Mouse (Mus musculus) hindbrain, embryonic 16.5 days (tissue): Measurements from ENCODE around the gene Lgi4. TPM values are rescaled to one million over a fixed set of nuclear protein-coding genes. Genes with fewer than 3 reads are reported as not detected.

Experiments
- ATAC-seq: fragments of 200-750 bp; cut with Nextera tagmentation; 2 replicates; pipeline ENCODE4 v1.8.0; 2017; ENCODE audit warnings: moderate TSS enrichment, moderate library complexity
- H3K27ac ChIP-seq: fragments of 300-500 bp; sonication (generic); 2 replicates; pipeline ENCODE4 v1.5.1; 2014; ENCODE audit warnings: low read depth, mild to moderate bottlenecking, control low read depth, low read length, moderate library complexity
- H3K27me3 ChIP-seq: fragments of 300-500 bp; sonication (generic); replicated peaks from 2 replicates; pipeline ENCODE4 v1.6.1; 2014; ENCODE audit warnings: low read length; ENCODE audit not compliant: control insufficient read depth, insufficient read depth
- H3K36me3 ChIP-seq: fragments of 300-500 bp; sonication (generic); 2 replicates; pipeline ENCODE4 v1.6.1; 2014; ENCODE audit warnings: mild to moderate bottlenecking, low read length, moderate library complexity, mixed read lengths; ENCODE audit not compliant: control insufficient read depth, insufficient read depth
- H3K4me1 ChIP-seq: fragments of 300-500 bp; sonication (generic); 2 replicates; pipeline ENCODE4 v1.6.1; 2014; ENCODE audit warnings: low read depth, low read length; ENCODE audit not compliant: control insufficient read depth, insufficient read depth
- H3K4me2 ChIP-seq: fragments of 300-500 bp; sonication (generic); 2 replicates; pipeline ENCODE4 v1.6.1; 2014; ENCODE audit warnings: mild to moderate bottlenecking, low read length, control low read depth, moderate library complexity
- H3K4me3 ChIP-seq: fragments of 300-500 bp; sonication (generic); 2 replicates; pipeline ENCODE4 v1.5.1; 2014; ENCODE audit warnings: mild to moderate bottlenecking, low read length, control low read depth, moderate library complexity
- H3K9ac ChIP-seq: fragments of 300-500 bp; sonication (generic); 2 replicates; pipeline ENCODE4 v1.6.1; 2014; ENCODE audit warnings: low read depth, mild to moderate bottlenecking, control low read depth, low read length, moderate library complexity
- H3K9me3 ChIP-seq: fragments of 300-500 bp; sonication (generic); 2 replicates; pipeline ENCODE4 v1.6.1; 2014; ENCODE audit warnings: mild to moderate bottlenecking, low read length, moderate library complexity; ENCODE audit not compliant: control insufficient read depth
- WGBS: fragments of 180-500 bp; shearing (Covaris S2); extraction: QIAGEN DNeasy Blood & Tissue Kit; methylation state at CpG from one replicate; pipeline ENCODE4 v1.1.7; 2014; 5-methylcytosine and 5-hydroxymethylcytosine counted together
- polyA plus RNA-seq: library from polyadenylated mRNA; unstranded; fragments of >200 nt; fragmentation: Nextera tagmentation; extraction: Ambion mirVana; gene quantifications from 2 replicates; pipeline ENCODE4 v1.2.1, GENCODE M21; 2015

The Lgi4 gene
- polyA plus RNA-seq, 1 experiment from 2014 or later: 0.65 TPM

GRCm38 (mm10) chr7:31050487-31050886 lies 8.7 kb upstream of the Lgi4 start:
- 0 out of 2 replicates have a peak, but pooled peaks have one; percentile 0 for ATAC-seq
- Histone ChIP-seq H3K27ac (peak overlapping the region; percentile 68), H3K9ac (peak overlapping the region; percentile 71), H3K9me3 (no peaks in the 10 kb centered on the region), H3K4me1 (peaks cover 33% of the 10 kb centered on the region), H3K36me3 (no peaks in the 10 kb centered on the region), H3K4me2 (peak overlapping the region; percentile 66), H3K27me3 (peaks cover 19% of the 10 kb centered on the region), H3K4me3 (peak overlapping the region; percentile 52)
- 2% methylated on average over 6 of the region's 6 CpGs for WGBS

- peaks cover 33% of the 10 kb centered on the region for H3K4me1 ChIP-seq
- peak overlapping the region; percentile 59 for H3K27ac ChIP-seq
- no peaks in the 10 kb centered on the region for H3K36me3 ChIP-seq
- peak; percentile 23 for ATAC-seq
- H3K4me2 ChIP-seq: peak overlapping the region; percentile 66
- 2% methylated on average over 9 of the region's 9 CpGs for WGBS
- peak overlapping the region; percentile 52 for H3K4me3 ChIP-seq
- no peaks in the 10 kb centered on the region for H3K9me3 ChIP-seq
- H3K27me3 ChIP-seq: peaks cover 19% of the 10 kb centered on the region
- H3K9ac ChIP-seq: peak overlapping the region; percentile 71
Observed at GRCm38 (mm10) chr7:31050921-31051320, 8.2 kb upstream of the Lgi4 start.

GRCm38 (mm10) chr7:31051321-31052021 lies 7.7 kb upstream of the Lgi4 start, which contains the start of gene Fxyd7:
Gene Fxyd7, minus strand, starts transcription at chr7:31051467.
- no peaks in the 10 kb centered on the region for H3K36me3 ChIP-seq
- WGBS: 2% methylated on average over 20 of the region's 28 CpGs
- peak within 1 kb of the TSS; percentile 52 for H3K4me3 ChIP-seq
- H3K4me1 ChIP-seq: peaks cover 33% of the 10 kb centered on the region
- peak within 1 kb of the TSS; percentile 71 for H3K9ac ChIP-seq
- H3K27ac ChIP-seq: peak within 1 kb of the TSS; percentile 68
- peaks cover 19% of the 10 kb centered on the region for H3K27me3 ChIP-seq
- no peaks in the 10 kb centered on the region for H3K9me3 ChIP-seq
- peak; percentile 53 for ATAC-seq
- H3K4me2 ChIP-seq: peak within 1 kb of the TSS; percentile 66

DNA sequence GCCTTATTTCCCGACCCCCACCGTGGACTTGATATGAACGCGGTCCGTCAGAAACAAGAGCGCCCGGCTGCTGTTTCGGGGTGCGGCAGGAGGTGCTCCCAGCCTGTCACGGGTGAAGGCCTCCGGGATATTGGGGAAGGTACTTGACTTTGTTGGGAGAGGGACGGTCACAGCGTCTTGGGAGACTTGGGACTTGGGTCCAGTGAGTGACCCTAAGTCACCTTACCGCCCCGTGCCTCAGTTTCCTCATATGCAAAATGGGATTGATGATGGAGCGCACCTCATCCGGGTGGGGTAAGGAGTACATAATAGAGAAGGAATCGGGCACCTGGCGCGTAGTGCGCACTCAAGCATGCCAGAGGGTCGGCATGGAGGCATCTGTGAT lies 6.9 kb upstream of the Lgi4 start:
- no peak for ATAC-seq
- Histone ChIP-seq H3K9ac (peak overlapping the region; percentile 41), H3K4me1 (peaks cover 33% of the 10 kb centered on the region), H3K9me3 (no peaks in the 10 kb centered on the region), H3K4me2 (peak overlapping the region; percentile 66), H3K27ac (no peak overlapping the region), H3K4me3 (peak overlapping the region; percentile 21), H3K27me3 (peaks cover 19% of the 10 kb centered on the region), H3K36me3 (no peaks in the 10 kb centered on the region)
- 3% methylated on average over 22 of the region's 22 CpGs for WGBS

- Histone ChIP-seq H3K4me1 (peaks cover 33% of the 10 kb centered on the region), H3K4me2 (peak overlapping the region; percentile 66), H3K9ac (peak overlapping the region; percentile 41), H3K27me3 (peaks cover 19% of the 10 kb centered on the region), H3K36me3 (no peaks in the 10 kb centered on the region), H3K27ac (no peak overlapping the region), H3K9me3 (no peaks in the 10 kb centered on the region), H3K4me3 (peak overlapping the region; percentile 21)
- ATAC-seq: peak; percentile 15; the same call in 1 of the 2 replicates
- 2% methylated on average over 33 of the region's 34 CpGs for WGBS
Observed at GRCm38 (mm10) chr7:31052636-31053434, 6.3 kb upstream of the Lgi4 start.

GRCm38 (mm10) chr7:31053882-31054447 lies 5.2 kb upstream of the Lgi4 start:
- no peaks in the 10 kb centered on the region for H3K9me3 ChIP-seq
- WGBS: 27% methylated on average over 10 of the region's 10 CpGs
- no peaks in the 10 kb centered on the region for H3K36me3 ChIP-seq
- no peak overlapping the region for H3K9ac ChIP-seq
- H3K4me2 ChIP-seq: no peak overlapping the region
- peaks cover 33% of the 10 kb centered on the region for H3K4me1 ChIP-seq
- H3K4me3 ChIP-seq: no peak overlapping the region
- H3K27ac ChIP-seq: no peak overlapping the region
- H3K27me3 ChIP-seq: peaks cover 19% of the 10 kb centered on the region
- ATAC-seq: no peak

GRCm38 (mm10) chr7:31054661-31055320 lies 4.4 kb upstream of the Lgi4 start:
- H3K27ac ChIP-seq: no peak overlapping the region
- H3K4me1 ChIP-seq: peaks cover 29% of the 10 kb centered on the region
- no peaks in the 10 kb centered on the region for H3K9me3 ChIP-seq
- H3K27me3 ChIP-seq: peaks cover 19% of the 10 kb centered on the region
- 44% methylated on average over 11 of the region's 11 CpGs for WGBS
- H3K9ac ChIP-seq: no peak overlapping the region
- H3K36me3 ChIP-seq: no peaks in the 10 kb centered on the region
- no peak for ATAC-seq
- H3K4me2 ChIP-seq: peak overlapping the region; percentile 8; the same call in 1 of the 2 replicates
- H3K4me3 ChIP-seq: no peak overlapping the region

GRCm38 (mm10) chr7:31055354-31055824 lies 3.8 kb upstream of the Lgi4 start:
- ATAC-seq: no peak
- 11% methylated on average over 10 of the region's 10 CpGs for WGBS
- Histone ChIP-seq H3K27ac (no peak overlapping the region), H3K36me3 (no peaks in the 10 kb centered on the region), H3K4me2 (peak overlapping the region; percentile 5; the same call in 1 of the 2 replicates), H3K4me3 (peak overlapping the region; percentile 5; the same call in 1 of the 2 replicates), H3K9me3 (no peaks in the 10 kb centered on the region), H3K4me1 (peaks cover 23% of the 10 kb centered on the region), H3K9ac (0 out of 2 replicates have a peak overlapping the region, but pooled peaks have one; percentile 1), H3K27me3 (peaks cover 19% of the 10 kb centered on the region)
